Mouse (Mus musculus): Measurements from ENCODE around the gene Srl.

- no peak for TF ChIP-seq CTCF (IDR thresholded peaks at IDR 0.05; ENCODE audit: control insufficient read depth, insufficient read depth, insufficient read length)
- TF ChIP-seq MYOD1 (IDR thresholded peaks at IDR 0.05; ENCODE audit: control insufficient read depth, insufficient read length, low read depth), result no peak
- TF ChIP-seq CEBPB (IDR thresholded peaks at IDR 0.05; ENCODE audit: low read depth), result no peak
Observed at GRCm38 (mm10) chr16:4521735-4522530, 19.7 kb downstream of the Srl start.
